Mouse (Mus musculus): ENCODE results near the gene Slc22a22. TPM values are rescaled to one million over a fixed set of nuclear protein-coding genes. Genes with fewer than 3 reads are reported as not detected.

The Slc22a22 gene
- not detected in 2 replicates for polyA plus RNA-seq (2012; rRNA removed; ENCODE audit: low replicate concordance)

DNA sequence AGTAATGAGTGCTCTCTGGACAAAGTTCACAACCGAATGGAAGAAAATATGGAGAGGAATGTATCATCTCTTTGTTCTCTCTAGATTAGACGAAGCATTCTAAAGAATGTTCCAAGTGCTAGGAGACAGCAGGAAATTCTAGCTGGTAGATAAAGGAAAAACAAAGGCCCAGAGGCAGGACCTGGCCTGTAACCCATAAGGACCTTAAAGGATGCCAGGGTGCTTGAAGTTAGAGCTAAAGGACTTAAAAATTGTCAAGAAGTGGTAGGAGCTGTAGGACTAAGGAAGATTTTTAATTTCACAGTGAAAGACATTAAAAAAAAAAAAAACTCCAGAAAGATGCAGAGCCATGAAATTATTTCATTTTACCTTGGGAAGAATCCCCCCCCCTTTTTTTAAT is at the start of gene Slc22a22:
TSS of gene Slc22a22 (minus strand) at position 101 of the 400 bp plus-strand sequence.

Measured in mammary gland, adult 2 months (tissue).